Mouse (Mus musculus) lung, postnatal 0 days (tissue): Measurements from ENCODE around the gene Cfap77.

Source experiments
- CTCF ChIP-seq: IDR thresholded peaks from 2 replicates; pipeline ENCODE4 v1.5.1; 2016; ENCODE audit warnings: antibody characterized with exemption, mild to moderate bottlenecking
- EP300 ChIP-seq: IDR thresholded peaks from 2 replicates; pipeline ENCODE4 v1.6.1; 2016; ENCODE audit warnings: antibody characterized with exemption, mild to moderate bottlenecking, control low read depth

DNA sequence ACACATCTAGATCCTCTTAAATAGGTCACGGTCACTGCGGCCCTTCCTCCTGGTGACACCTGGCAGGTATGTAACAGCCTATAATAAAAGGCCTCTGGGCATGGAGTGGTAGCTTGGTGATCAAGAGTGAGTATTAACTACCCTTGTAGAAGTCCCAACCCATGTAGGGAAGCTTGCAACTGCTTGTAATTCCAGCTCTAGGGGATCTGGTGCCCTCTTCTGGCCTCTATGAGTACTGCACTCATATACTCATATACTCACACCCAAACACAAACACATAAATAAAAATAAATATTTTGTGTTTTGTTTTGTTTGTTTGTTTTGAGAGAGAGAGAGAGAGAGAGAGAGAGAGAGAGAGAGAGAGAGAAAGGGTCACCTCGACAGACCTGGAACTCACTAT is 66.1 kb downstream of the Cfap77 start:
- TF ChIP-seq CTCF (0 out of 2 replicates have a peak, but pooled peaks have one; percentile 6), EP300 (no peak)
